Mouse (Mus musculus) CD4-positive, CD25-positive, alpha-beta regulatory T cell, adult 4 months (primary cell): ENCODE measurements around the gene Ptf1a. TPM values are rescaled to one million over a fixed set of nuclear protein-coding genes. Genes with fewer than 3 reads are reported as not detected.

ENCODE experiments used
- ATAC-seq: one replicate; pipeline ENCODE4 v1.8.0; 2017
- polyA plus RNA-seq, 2 experiments: library from polyadenylated mRNA; unstranded; fragments of 100-300 nt; shearing (Covaris generic); gene quantifications; one replicate each; pipeline ENCODE4 v1.2.1; 2017

Gene Ptf1a
- polyA plus RNA-seq, 2 experiments from 2014 or later: not detected

DNA sequence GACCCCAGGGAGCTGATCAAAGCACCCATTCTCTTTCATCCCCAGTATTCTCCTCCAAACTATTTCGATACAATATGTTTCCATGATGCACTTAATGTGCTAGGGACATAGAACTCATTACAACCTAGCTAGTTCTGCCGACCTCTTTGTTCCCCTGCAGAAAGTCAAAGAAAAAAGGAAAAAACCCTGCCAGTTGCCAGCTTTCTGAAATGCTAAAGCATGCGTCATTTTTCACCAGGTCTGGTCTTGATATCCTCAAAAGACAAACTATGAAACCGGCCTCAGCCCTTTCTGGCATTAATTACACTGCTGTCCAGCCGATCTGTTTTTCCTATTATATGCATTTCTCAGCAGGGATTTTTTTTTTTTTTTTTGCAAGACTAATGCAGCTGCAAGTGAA is 9.8 kb downstream of the Ptf1a start:
- ATAC-seq: no peak

DNA sequence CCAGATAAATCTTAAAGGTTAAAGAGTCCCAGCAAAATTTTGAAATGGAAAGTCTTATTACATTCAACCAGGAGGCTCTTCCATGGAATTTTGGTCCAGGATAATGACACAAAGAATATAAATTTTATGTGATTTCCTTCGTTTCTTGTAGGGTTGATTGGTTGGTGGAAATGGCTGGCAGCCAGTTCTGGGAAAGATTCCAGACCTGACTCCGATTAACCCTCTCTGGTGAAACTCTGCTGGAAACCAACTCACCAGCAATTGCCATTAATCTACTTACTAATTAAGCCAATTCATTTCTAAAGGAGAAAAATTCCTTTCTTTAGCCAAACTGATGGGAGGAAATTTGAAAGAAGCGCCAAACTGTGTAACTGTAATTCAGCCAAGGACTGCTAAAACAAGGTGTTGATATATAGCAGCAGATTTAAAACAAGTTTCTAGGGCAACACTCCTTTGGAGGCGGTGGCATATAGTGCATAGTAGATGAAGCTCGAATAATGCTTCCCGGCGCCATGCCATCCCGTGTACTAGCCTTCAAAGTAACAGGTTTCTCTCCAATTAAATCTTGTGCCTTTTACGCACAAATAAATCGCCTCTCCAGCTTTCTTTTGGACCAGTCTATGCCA is 10.5 kb downstream of the Ptf1a start:
- ATAC-seq: no peak

DNA sequence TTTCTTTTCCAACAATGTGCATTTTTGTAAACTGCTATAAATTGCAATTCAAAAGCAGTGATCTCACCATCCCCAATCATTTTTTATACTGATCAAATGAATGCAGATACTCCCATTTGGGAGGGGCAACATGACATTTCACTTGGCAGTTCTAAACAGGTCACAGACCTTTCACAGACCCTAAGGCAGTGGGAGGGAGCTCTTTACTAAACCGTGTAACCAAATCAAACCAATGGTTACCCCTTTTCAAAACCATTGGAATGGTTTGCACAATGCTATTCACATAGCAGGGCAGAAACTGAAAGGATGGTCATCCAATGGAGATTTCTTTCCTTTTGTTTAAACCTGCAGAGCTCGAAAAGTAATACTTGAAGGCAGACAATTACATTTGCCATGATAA is 13.3 kb downstream of the Ptf1a start:
- ATAC-seq: no peak

DNA sequence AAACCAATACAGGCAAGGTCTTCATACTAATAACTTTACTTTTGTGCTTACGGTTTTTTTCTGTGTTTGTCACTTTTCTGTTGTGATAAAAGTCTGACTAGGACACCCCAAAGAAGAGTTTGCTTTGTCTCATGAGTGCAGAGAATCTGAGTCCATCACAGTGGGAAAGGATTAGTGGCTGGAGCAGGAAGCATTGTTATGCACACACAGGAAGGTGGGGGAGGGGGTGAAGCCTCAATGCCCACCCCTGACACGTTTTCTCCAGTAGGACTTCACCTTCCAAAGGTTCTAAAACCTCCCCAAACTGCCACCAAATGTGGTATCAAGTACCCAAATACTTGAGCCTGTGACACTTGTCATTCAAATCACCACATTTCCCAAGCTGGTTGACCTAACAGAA is 16.5 kb downstream of the Ptf1a start:
- ATAC-seq: no peak

DNA sequence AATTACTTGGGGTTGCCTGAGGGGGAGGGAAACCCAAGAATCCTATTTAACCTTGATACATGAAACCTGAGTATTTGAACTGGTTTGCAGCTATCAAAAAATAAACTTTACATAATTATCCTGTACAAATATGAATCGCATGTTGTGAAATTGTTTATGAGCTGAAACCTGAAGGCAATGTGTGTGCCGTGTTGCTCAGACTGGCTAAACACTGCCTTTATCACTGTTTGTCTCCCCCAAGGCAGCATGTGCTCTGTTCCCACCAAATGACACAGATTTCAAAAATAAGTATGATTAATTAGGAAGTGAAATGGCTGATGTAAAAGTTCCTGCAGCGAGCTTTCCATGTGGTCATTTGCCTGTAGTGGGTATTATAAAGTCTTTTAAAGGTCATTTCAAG is 44.8 kb downstream of the Ptf1a start:
- ATAC-seq: no peak

Other genes starting within 250 kb of the Ptf1a start
- 1 to 10 TPM; 3.0 to 3.9 TPM for gene Armc3, start 246.4 kb upstream of the Ptf1a start, polyA plus RNA-seq
- 10 to 100 TPM; 28.2 to 30.7 TPM for gene Msrb2, start 74.2 kb upstream of the Ptf1a start, polyA plus RNA-seq
- gene 4921504E06Rik, start 108.3 kb downstream of the Ptf1a start, polyA plus RNA-seq: not detected
- 1 to 10 TPM; 1.0 to 2.2 TPM for gene Otud1, start 212.1 kb downstream of the Ptf1a start, polyA plus RNA-seq